Mouse (Mus musculus): ENCODE results near the gene Mst1. TPM values are rescaled to one million over a fixed set of nuclear protein-coding genes. Genes with fewer than 3 reads are reported as not detected.

The Mst1 gene
- polyA plus RNA-seq, 1 experiment from 2014 or later, result 1.6 TPM

DNA sequence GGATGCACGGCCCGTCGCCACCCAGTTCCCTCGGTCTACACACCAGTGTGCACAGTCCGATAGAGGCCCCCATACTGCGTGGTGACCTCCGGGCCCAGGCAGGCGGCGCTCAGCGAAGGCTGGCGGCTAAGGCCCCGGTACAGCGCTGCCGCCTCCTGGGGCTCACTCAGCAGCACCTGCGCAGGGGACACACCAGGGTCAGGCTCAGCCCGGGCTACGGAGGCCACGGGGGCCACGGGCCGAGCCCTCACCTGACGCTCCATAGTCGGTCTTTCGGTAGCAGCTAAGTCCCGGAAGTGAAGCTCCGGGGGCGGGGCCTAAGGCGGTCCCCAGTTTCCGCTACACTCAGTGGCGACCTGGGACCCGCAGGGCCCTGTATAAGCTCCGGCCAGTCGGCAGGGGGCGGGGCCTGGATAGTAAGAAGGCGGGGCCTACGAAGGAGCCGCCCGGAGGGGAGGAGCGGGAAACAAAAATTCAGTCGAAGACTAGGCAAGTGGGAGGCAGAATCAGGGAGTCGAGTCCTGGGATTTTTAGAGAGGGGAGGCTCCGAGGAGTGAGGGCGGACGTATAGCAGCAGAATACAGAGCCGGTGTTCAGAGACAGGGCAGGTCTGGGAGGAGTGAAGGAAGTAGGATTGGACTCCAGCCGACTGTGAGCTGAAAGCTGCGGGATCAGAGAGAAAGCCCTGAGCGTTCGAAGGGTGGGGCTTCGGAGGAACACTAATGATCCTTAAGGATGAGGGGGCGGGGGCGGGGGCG, 14.1 kb downstream of the Mst1 start, which contains the start of gene Apeh:
TSS of gene Apeh (minus strand) at position 423 of the 758 bp plus-strand sequence.
- WGBS, result under 1% methylated on average over 52 of the region's 52 CpGs
- peaks cover 53% of the 10 kb centered on the region for H3K4me1 ChIP-seq

DNA sequence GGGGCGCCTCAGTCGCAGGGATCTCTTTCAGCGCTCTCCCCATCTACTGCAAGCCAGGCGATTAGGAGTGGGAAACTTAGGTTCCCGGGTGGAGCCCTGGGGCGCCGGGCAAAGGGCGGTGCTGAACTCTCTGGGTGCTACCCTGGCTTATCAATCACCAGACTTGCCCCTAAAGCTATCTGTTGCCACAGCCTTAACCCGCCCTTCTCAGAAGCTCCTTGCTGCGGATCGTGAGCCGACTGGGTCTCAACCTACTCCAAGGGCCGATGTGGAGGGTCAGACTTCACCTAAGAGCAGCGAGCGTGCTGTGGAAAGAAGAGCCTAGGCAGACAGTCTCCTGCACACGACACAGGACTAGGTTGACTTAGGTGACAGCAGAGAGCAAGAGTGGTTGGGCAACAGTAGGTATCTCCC, 14.8 kb downstream of the Mst1 start:
- peaks cover 29% of the 10 kb centered on the region for H3K36me3 ChIP-seq
- H3K9me3 ChIP-seq, result no peaks in the 10 kb centered on the region
- H3K4me3 ChIP-seq, result peak overlapping the region; percentile 77
- peak overlapping the region; percentile 92 for H3K27ac ChIP-seq
- H3K27me3 ChIP-seq (ENCODE audit: insufficient read depth, poor library complexity, severe bottlenecking), result no peaks in the 10 kb centered on the region
- DNase-seq (ENCODE audit: low spot score), result peak; percentile 95
- under 1% methylated on average over 16 of the region's 16 CpGs for WGBS
- peaks cover 56% of the 10 kb centered on the region for H3K4me1 ChIP-seq

More for the DNA sequence above, 14.1 kb downstream of the Mst1 start, which contains the start of gene Apeh:
- H3K4me3 ChIP-seq, result peak within 1 kb of the TSS; percentile 77
- peak; percentile 98 for DNase-seq (ENCODE audit: low spot score)
- H3K27me3 ChIP-seq (ENCODE audit: insufficient read depth, poor library complexity, severe bottlenecking), result no peaks in the 10 kb centered on the region
- peak within 1 kb of the TSS; percentile 92 for H3K27ac ChIP-seq
- H3K36me3 ChIP-seq, result peaks cover 36% of the 10 kb centered on the region
- H3K9me3 ChIP-seq, result no peaks in the 10 kb centered on the region

DNA sequence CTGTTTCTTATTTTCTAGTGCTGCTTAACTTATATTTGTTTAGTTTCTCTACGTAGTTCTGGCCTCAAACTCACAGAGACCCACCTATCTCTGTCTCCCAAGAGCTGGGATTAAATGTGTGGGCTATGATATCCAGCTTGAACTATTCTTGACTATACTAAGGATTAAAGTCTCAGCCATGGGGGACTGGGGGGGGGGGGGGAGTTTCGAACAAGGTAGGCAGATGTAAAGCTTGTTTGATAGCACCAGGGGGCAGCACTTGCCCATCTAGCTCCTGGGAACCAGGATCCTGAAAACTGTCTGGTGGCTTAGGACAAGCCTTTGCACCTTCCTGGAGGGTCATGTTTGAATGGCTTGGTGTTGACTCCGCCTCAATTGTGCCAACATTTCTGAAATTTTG, 15.3 kb downstream of the Mst1 start:
- peak overlapping the region; percentile 77 for H3K4me3 ChIP-seq
- peaks cover 24% of the 10 kb centered on the region for H3K36me3 ChIP-seq
- peak overlapping the region; percentile 92 for H3K27ac ChIP-seq
- peaks cover 56% of the 10 kb centered on the region for H3K4me1 ChIP-seq
- no peaks in the 10 kb centered on the region for H3K27me3 ChIP-seq (ENCODE audit: insufficient read depth, poor library complexity, severe bottlenecking)
- H3K9me3 ChIP-seq, result no peaks in the 10 kb centered on the region
- WGBS, result 16% methylated on average over 3 of the region's 3 CpGs
- DNase-seq (ENCODE audit: low spot score), result peak; percentile 91

DNA sequence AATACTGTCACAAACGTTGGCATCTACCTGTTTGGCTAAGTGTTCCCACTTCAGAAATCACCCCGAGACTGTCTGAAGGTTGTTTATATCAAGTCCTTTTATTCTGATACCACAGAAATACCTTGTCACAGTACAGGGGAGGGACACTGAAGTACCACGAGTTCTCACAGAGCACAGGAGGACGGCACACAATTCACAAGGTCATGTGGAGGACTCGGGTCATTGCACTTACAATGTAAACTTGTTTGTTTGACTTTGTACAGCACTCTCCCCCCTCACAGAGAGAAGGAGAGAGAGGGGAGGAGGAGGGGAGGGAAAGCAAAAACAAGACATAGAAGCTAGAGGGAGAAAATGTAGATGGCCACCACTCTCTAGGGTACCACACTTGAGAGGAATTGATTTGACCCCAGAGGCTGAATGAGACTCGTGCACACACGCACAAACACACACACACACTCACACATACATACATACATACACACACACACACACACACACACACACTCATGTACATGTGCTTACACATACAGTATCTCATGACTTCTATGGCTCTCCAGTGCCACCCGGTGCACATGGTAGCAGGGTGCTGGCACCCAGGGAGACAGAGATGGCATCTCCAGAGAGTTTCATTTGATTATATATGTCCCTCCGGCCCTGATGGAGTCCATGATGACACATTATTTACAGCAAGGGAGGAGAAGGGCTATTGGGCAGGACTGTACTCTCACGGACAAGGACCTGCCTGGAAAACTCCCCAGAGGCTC, 15.9 kb downstream of the Mst1 start:
- Histone ChIP-seq H3K9me3 (no peaks in the 10 kb centered on the region), H3K4me1 (peaks cover 60% of the 10 kb centered on the region), H3K4me3 (peak overlapping the region; percentile 77; the same call in 1 of the 2 replicates), H3K27ac (peak overlapping the region; percentile 92), H3K27me3 (ENCODE audit: insufficient read depth, poor library complexity, severe bottlenecking) (no peaks in the 10 kb centered on the region), H3K36me3 (peaks cover 18% of the 10 kb centered on the region)
- DNase-seq (ENCODE audit: low spot score), result no peak
- WGBS, result 64% methylated on average over 10 of the region's 10 CpGs

GRCm38 (mm10) chr9:108099619-108100018, 19.4 kb downstream of the Mst1 start:
- Histone ChIP-seq H3K4me3 (no peak overlapping the region), H3K9me3 (no peaks in the 10 kb centered on the region), H3K36me3 (peaks cover 7% of the 10 kb centered on the region), H3K4me1 (peaks cover 62% of the 10 kb centered on the region), H3K27ac (no peak overlapping the region), H3K27me3 (ENCODE audit: insufficient read depth, poor library complexity, severe bottlenecking) (no peaks in the 10 kb centered on the region)
- WGBS, result 78% methylated on average over 8 of the region's 8 CpGs
- DNase-seq (ENCODE audit: low spot score), result no peak

- Histone ChIP-seq H3K4me1 (peaks cover 69% of the 10 kb centered on the region), H3K9me3 (no peaks in the 10 kb centered on the region), H3K36me3 (peaks cover 13% of the 10 kb centered on the region), H3K27ac (peak overlapping the region; percentile 90), H3K4me3 (peak overlapping the region; percentile 46), H3K27me3 (ENCODE audit: insufficient read depth, poor library complexity, severe bottlenecking) (peaks cover 34% of the 10 kb centered on the region)
- DNase-seq (ENCODE audit: low spot score), result peak; percentile 88
- 36% methylated on average over 31 of the region's 31 CpGs for WGBS
Observed at GRCm38 (mm10) chr9:108104766-108105548, 24.7 kb downstream of the Mst1 start.

DNA sequence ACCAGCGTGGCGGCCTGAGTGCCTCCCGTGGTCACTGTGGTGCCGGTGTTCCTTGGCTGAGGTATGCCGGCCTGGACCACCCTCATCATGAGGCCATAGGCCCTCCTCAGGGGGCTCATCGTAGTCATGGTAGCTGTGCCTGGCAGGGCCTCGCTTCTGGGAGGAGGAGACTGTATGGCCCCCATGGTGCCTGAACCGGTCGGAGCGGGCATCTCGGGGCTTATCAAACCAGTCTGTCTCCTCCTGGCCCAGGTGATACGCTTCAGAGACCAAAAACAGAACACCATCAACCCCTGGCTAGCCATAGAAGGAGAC, 25.3 kb downstream of the Mst1 start:
- WGBS, result 80% methylated on average over 12 of the region's 12 CpGs
- DNase-seq (ENCODE audit: low spot score), result no peak
- Histone ChIP-seq H3K36me3 (peaks cover 13% of the 10 kb centered on the region), H3K27ac (peak overlapping the region; percentile 90), H3K9me3 (no peaks in the 10 kb centered on the region), H3K4me1 (peaks cover 74% of the 10 kb centered on the region), H3K4me3 (no peak overlapping the region), H3K27me3 (ENCODE audit: insufficient read depth, poor library complexity, severe bottlenecking) (peaks cover 39% of the 10 kb centered on the region)

GRCm38 (mm10) chr9:108106090-108106489, 25.9 kb downstream of the Mst1 start:
- Histone ChIP-seq H3K27ac (peak overlapping the region; percentile 30), H3K4me1 (peaks cover 76% of the 10 kb centered on the region), H3K36me3 (peaks cover 13% of the 10 kb centered on the region), H3K9me3 (no peaks in the 10 kb centered on the region), H3K27me3 (ENCODE audit: insufficient read depth, poor library complexity, severe bottlenecking) (peaks cover 45% of the 10 kb centered on the region), H3K4me3 (no peak overlapping the region)
- DNase-seq (ENCODE audit: low spot score), result no peak
- 88% methylated on average over 23 of the region's 23 CpGs for WGBS

- Histone ChIP-seq H3K27ac (0 out of 2 replicates have a peak overlapping the region, but pooled peaks have one; percentile 13), H3K4me1 (peaks cover 75% of the 10 kb centered on the region), H3K9me3 (no peaks in the 10 kb centered on the region), H3K36me3 (peaks cover 9% of the 10 kb centered on the region; the same call in 1 of the 2 replicates), H3K27me3 (ENCODE audit: insufficient read depth, poor library complexity, severe bottlenecking) (peaks cover 61% of the 10 kb centered on the region), H3K4me3 (no peak overlapping the region)
- DNase-seq (ENCODE audit: low spot score), result no peak
- 91% methylated on average over 16 of the region's 16 CpGs for WGBS
Observed at GRCm38 (mm10) chr9:108107867-108108266, 27.6 kb downstream of the Mst1 start.

GRCm38 (mm10) chr9:108110160-108110559, 29.9 kb downstream of the Mst1 start:
- WGBS, result 69% methylated on average over 16 of the region's 16 CpGs
- Histone ChIP-seq H3K4me3 (peak overlapping the region; percentile 53), H3K27ac (peak overlapping the region; percentile 85)

DNA sequence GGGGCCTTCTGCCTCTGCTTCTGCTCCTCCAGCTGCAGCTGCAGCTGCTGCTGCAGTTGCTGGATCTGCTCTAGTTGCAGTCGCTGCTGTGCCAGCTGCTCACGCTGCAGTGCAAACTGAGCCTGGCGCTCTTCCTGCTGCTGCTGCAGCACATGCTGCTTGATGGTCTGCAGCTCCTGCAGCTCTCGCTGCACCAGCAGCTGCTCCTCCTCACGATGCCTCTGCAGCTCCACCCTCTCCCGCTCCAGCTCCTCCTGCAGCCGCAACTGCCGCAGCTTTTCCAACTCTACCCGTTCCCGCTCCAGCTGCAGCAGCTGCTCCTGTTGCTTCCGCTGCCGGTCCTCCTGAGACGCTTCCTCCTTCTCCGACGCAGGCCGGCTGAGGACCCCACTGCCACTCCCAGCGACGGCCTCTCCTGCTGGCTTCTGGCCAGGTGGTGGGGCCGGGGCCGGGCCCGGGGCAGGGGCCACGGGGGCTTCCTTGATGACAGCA, 30.9 kb downstream of the Mst1 start:
- H3K27ac ChIP-seq, result peak overlapping the region; percentile 85
- no peak for DNase-seq (ENCODE audit: low spot score)
- H3K36me3 ChIP-seq, result peaks cover 3% of the 10 kb centered on the region; the same call in 1 of the 2 replicates
- no peaks in the 10 kb centered on the region for H3K9me3 ChIP-seq
- H3K4me3 ChIP-seq, result peak overlapping the region; percentile 53
- H3K4me1 ChIP-seq, result peaks cover 61% of the 10 kb centered on the region
- H3K27me3 ChIP-seq (ENCODE audit: insufficient read depth, poor library complexity, severe bottlenecking), result peaks cover 93% of the 10 kb centered on the region
- 12% methylated on average over 22 of the region's 22 CpGs for WGBS

More at GRCm38 (mm10) chr9:108110160-108110559, 29.9 kb downstream of the Mst1 start:
- Histone ChIP-seq H3K36me3 (peaks cover 3% of the 10 kb centered on the region; the same call in 1 of the 2 replicates), H3K27me3 (ENCODE audit: insufficient read depth, poor library complexity, severe bottlenecking) (peaks cover 83% of the 10 kb centered on the region), H3K9me3 (no peaks in the 10 kb centered on the region), H3K4me1 (peaks cover 66% of the 10 kb centered on the region)
- no peak for DNase-seq (ENCODE audit: low spot score)

DNA sequence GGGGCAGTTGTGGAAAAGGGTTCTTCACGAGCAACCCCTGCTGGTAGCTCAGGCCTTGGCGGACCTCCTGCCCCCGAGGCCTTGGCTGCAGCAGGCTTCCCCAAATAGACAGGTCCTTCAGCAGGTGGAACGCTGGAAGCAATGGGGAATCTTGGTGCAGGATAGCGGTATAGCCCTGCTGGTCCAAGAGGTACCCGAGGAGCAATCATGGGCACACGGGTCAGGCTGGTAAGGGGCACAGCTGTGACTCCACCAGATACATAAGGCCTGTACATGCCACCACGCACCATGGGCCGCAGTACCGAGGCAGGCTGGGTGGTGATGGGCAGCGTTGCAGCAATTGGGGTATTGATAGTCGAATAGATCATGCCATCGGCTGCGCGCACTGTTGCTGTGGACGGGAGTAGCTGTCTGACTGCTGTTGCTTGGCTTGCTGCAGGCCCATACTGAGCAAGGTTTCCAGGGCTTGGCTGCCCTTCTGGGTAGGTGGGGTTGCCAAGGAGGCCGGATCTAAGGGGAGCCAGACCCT, 31.4 kb downstream of the Mst1 start:
- Histone ChIP-seq H3K27ac (peak overlapping the region; percentile 85), H3K36me3 (peaks cover 3% of the 10 kb centered on the region; the same call in 1 of the 2 replicates), H3K4me3 (peak overlapping the region; percentile 53), H3K9me3 (no peaks in the 10 kb centered on the region), H3K27me3 (ENCODE audit: insufficient read depth, poor library complexity, severe bottlenecking) (peaks cover 93% of the 10 kb centered on the region), H3K4me1 (peaks cover 59% of the 10 kb centered on the region)
- 69% methylated on average over 17 of the region's 17 CpGs for WGBS
- no peak for DNase-seq (ENCODE audit: low spot score)
